Mouse (Mus musculus) ovary, postnatal 36 days (tissue): Measurements from ENCODE around the gene Thsd7b.
"Not testable (repeated sequence)": the region's sequence is repeated elsewhere in the genome, so short reads cannot be mapped to it uniquely, and the experiment has no call there.

Experiments used
- DNase-seq: peaks from one replicate; pipeline ENCODE4 v3.0.0; 2022; ENCODE audit warnings: low spot score, mixed read lengths

The Thsd7b gene

GRCm38 (mm10) chr1:129644252-129644861 is 371.3 kb downstream of the Thsd7b start:
- no peak for DNase-seq

DNA sequence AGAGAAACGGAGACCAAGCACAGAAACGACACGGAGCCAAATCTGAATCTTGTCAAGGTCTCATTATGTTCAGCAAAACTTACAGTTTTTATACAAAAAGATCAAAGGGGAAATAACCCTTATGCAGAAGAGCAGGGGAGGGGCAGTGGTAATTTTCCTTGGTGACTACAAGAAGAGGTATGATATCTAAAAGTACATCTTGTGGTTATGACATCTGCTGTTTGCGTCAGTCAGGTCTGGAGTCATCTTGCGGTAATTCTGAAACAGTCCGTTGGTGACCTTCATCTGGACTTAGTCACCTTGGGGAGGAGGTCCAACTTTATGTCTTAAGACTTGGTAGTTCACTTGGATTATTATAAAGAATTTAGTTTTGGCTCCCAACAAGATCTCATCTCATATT is 378.3 kb downstream of the Thsd7b start:
- DNase-seq, result not testable (repeated sequence)

DNA sequence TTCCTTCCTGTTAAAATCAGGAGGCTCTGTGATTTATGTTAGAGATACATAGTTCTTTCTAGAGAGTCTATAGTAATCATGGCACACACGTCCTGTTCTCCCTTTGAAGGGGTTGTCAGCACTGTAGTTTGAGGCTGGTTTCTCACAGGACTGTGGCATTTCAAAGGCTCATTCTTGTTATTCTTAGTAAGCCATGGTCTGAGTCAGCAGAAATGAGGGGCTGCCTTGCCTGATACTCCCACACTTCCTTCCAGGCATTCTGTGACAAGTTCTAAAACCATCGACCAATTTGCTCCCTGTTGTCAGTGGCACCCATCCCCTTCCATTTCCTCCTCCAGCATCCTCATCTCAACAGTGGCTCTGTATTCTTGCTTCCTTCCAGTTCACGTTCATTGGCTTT is 384.9 kb downstream of the Thsd7b start:
- no peak for DNase-seq

DNA sequence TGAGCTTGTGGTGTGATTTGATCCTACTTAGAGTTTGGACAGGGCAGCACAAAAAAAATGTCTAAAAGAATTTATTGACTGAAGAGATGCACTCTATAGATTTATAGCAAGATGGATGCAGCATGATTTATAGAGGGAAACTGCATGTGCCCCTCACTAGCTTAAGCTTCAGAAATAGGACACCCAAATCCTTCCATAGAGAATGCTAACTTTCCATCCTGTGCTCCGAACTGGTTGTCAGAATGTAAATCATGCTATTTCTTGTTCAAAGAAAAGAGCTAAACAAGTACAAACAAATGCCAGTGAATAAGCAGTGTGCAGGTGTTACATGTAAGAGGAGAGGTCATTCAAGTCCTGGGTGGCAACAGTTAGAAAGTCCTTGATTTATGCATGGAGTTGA is 402.8 kb downstream of the Thsd7b start:
- no peak for DNase-seq

GRCm38 (mm10) chr1:129678851-129679250 is 405.7 kb downstream of the Thsd7b start:
- DNase-seq, result no peak

DNA sequence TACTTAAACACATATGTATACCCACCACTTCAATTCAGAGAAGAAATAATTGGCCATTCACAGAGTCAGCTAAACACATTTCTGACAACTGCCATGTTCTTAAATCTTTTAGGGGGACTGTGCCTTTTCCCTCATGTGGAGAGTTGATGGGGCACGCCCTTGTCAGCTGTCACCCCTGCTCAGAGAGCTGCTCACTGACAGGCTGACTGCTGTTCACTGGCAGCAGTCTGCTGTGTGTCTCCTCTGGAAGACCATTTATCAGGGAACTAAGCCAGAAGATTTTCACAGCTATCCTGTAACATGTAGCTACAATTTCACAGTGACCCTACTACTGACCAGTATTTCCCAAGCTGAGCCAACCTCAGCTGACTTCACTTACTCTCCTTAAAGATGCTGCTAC is 432.6 kb downstream of the Thsd7b start:
- no peak for DNase-seq

DNA sequence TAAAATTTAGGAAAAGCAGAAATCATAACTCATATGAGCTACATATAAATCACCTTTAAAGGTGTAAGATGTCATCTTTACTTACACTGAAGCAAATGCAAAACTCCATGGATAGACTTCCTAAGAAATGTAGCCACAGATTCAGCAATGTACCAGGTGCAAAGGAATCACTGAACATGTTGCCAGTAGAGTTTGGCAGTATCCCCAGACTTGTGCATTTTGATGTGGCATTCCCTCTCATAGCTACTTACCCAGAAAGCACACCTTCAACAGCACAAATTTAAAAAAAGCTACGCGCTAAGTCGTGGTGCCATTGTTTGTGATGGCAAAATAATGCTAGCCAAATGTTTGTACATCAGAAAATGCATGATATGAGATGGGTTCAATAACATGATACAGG is 439.6 kb downstream of the Thsd7b start:
- DNase-seq, result no peak

DNA sequence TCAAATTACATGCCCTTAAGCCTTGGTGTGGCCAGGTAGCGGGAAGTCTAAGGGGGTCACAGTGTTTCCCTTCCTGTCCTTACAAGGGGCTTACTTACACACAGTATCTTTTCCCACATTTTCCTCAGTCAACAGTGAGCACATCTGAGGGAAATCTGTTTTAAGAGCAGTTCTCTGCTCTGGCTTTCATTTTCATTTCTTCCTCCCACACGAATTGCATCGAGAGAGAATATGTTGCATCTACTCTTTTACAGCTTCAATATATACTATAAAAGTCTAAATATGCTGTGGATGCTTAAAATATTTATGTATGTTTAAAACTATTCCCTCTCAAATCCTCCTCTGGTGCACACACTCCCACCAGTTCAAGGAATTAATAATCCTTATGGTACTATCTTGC is 440.5 kb downstream of the Thsd7b start:
- no peak for DNase-seq

DNA sequence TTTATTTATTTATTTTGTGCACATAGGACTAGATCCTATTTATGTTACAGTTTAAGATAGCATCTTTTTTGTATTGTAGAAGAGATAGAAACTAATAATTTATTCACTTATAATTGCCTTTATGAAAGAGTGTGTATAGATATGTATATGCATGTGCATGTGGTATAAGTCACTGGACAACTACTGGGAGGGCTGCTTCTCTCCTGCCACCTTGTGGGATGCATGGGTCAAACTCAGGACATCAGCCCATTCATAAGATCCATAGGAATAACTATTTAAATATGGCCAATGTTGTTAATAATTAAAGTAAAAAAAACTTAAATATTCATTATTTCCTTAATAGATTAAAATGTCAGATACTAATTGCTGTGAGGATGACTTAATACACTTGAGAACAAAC is 446.5 kb downstream of the Thsd7b start:
- DNase-seq, result no peak

- no peak for DNase-seq
Measured at GRCm38 (mm10) chr1:129731991-129732390, 458.9 kb downstream of the Thsd7b start.

DNA sequence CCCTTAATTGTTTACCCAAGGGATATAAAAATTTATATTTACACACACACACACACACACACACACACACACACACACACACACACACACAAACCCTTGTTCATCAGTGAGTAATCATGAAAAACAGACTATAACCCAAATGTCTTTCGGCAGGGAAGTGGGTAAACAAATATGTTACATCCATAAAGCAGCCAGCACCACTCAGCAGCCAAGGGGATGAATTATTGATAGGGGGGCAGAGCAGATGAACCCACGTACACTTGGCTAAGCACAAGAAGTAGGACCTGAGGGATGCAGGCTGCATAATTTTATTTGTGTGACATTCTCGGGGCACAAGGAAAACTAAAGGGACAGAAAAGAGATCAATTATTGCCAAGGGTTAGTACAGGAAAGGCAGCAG is 474.5 kb downstream of the Thsd7b start:
- no peak for DNase-seq

- DNase-seq, result no peak
Measured at GRCm38 (mm10) chr1:129756548-129757240, 483.6 kb downstream of the Thsd7b start.

DNA sequence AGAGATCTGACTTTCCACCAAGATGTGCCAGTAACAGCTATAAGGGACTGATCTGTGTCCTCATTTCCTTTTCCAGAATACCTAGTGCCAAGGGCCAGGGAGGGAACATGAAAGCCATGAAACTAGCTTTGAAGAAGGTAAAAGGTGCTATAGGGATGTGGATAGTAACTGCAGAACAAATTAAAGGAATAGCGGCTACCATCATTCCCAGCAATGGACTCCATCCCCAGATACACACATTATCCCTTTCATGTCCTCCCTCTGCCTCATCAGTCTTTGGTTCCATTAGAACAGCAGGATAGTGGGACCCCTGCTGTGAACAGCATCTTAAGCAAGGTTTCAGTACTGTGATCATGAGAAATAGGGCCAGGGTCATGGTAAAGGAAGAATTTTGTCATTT is 485.9 kb downstream of the Thsd7b start:
- DNase-seq, result no peak

DNA sequence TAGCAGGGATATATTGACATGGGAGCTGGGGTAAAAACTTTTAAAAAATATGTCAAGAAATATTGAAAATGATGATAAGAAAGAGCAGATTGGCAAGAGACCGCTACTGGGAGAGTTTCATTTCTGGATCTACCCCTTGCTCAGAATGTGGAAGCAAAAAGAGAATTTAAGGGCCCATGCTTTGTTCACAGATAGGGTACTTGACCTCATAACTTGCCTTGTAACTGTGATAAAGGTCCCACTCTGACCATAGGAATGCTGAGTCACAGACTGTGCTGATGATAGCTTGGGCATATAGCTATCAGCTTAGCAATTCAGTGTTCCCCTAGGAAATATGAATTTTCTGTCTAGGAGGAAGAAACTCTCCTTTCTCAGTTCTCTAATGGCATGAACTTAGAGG is 488.1 kb downstream of the Thsd7b start:
- DNase-seq, result no peak

- no peak for DNase-seq
Measured at GRCm38 (mm10) chr1:129764748-129765147, 491.6 kb downstream of the Thsd7b start.

DNA sequence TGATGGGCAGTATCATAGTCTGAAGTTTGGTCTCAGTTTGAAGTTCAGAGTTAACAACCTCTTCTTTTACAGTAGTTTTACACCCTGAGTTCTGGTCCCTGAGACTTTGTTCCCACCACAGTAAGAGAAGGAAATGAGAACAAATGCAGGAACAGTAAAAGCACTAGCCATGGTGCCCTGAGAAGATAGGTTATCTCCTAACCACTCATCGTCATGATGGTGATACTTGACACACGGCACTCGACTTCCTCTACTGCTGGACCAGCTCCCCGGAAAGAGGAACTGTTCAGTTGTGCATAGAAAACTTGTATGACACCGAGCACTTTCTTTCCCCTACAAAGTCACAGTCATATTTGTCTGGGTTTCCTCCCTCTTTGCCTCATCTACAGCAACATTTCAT is 504.0 kb downstream of the Thsd7b start:
- DNase-seq, result no peak

GRCm38 (mm10) chr1:129779506-129779905 is 506.4 kb downstream of the Thsd7b start:
- no peak for DNase-seq

DNA sequence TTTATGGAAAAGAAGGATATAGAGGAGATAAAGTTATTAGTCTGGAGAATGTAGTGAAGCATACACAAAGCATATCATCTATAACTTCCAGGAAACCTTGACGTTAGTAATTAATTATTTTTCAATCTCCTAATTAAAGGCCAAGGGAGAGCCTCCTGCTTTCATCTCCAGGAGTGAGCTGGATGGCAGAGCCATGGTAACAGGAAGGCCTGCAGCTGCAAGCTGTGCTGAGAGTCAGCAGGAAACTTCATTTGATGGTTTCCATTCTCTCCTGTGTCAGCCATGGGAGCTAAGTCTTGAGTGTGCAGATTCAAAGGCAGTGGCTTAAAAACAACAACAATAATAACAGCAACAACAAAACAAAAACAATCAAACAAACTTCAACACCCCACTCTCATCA is 507.5 kb downstream of the Thsd7b start:
- DNase-seq, result no peak

DNA sequence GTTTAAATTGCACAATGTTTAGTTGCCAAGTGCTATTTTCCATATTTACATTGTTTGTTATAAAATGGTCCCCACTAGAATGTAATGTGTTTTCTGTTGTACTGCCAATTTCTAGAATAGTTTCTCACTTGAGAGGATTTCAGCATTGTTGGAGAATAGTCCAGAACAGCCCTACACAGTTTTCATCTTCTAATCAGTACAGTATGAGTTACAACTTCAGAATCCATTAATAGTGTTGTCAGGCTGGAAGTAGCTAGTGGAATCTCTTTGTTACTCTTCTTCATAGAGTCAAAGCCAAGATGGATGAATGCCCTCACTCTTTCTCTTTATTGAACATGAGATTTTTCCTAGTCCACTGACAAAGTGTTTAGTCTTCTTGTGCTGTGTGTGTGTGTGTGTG is 525.4 kb downstream of the Thsd7b start:
- DNase-seq, result no peak

DNA sequence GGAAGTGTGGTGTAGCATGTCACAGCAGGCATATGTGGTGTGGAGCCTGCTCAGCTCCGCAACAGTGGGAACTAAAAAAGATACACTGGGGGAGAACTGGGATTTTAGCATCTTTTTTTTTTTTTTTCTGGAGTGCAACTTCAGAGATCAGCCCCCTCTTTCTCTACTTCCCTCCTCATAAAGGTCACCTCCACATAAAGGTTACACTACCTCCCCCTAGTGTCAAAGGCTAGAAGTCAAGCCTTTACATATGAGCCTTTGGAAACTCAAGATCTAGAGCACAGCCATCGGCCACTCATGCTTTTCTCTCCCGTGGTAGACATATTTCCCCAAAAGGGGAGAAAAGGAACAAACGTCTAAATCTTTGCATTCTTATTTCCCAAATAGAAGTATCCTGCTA is 553.8 kb downstream of the Thsd7b start:
- no peak for DNase-seq

DNA sequence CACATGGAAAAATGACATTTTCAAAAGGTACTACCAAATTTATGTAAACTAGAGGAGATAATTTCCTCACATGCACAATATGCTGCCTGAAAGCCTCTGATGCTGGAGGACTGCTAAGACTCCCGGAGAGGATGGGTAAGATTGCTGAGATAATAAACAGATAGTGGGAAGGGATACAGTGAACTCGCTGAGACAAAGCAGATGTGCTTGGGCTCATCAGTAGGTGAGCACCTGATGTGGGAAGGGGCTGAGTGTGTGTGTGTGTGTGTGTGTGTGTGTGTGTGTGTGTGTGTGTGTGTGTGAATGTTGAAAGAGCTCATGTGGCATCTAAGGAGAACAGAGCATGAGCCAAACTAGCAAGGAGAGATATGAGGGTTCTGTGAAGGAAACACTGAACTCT is 564.2 kb downstream of the Thsd7b start:
- no peak for DNase-seq

DNA sequence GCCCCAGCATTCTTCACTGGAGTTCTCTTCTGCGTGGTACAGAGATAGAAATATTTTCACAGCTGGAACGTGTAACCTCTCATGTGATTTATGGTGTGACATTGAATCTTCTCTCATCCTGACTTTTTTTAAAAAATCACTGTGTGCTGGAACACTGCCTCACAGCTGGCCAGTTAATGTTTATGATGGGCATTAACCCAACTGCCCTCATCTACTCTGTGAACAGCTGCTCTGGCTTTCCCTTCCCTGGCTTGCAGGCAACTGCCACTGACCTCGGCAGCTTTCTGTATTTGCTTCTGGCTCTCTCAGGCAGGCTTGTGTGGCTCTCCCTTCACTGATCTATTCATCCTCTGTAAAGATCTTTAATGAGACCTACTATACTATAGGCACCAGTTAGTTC is 564.7 kb downstream of the Thsd7b start:
- no peak for DNase-seq

DNA sequence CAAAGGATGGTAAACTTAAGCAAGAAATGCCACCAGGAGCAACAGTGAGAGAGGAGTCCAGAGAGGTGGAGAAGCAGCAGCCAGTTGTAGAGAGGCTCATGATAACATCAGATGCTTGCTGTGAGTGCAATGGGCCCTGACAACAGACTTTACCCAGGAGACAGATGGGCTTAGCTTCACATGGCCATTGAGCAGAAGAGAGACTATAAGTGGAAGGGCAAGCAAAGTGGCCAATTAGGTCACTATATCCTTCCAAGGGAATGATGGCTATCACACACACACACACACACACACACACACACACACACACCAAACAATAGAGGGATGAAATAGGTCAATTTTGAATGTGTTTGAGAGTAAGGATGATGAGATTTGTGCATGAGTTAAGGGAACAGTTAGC is 565.4 kb downstream of the Thsd7b start:
- DNase-seq, result no peak

DNA sequence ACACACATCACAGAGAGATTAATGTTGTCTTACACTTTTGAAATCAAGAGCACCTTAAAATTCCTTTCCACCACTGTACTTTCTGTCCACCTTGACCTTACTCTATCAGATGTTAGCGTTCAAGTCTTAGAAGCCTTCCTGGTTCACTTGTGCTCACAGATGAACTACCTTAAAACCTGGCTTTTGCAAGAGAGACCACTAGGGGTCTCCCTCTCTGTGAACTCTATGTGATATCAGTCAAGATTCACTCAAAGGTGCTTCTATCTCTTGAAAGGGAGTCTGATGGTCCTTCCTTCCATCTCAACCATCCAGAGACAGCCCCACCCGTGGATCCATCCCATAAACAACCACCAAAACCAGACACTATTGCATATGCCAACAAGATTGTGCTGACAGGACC is 570.3 kb downstream of the Thsd7b start:
- DNase-seq, result no peak
